Mouse (Mus musculus) colon, adult 2 months (tissue): ENCODE data around the gene Pprc1. TPM values are rescaled to one million over a fixed set of nuclear protein-coding genes. Genes with fewer than 3 reads are reported as not detected.

Experiments used
- polyA plus RNA-seq: library from polyadenylated mRNA; depleted of rRNA; stranded (reverse); fragments of >200 nt; gene quantifications from 2 replicates; pipeline ENCODE4 v1.2.3, GENCODE M21; 2012; rRNA removed

Pprc1 gene
- polyA plus RNA-seq, result 15.7 and 19.2 TPM in 2 replicates

DNA sequence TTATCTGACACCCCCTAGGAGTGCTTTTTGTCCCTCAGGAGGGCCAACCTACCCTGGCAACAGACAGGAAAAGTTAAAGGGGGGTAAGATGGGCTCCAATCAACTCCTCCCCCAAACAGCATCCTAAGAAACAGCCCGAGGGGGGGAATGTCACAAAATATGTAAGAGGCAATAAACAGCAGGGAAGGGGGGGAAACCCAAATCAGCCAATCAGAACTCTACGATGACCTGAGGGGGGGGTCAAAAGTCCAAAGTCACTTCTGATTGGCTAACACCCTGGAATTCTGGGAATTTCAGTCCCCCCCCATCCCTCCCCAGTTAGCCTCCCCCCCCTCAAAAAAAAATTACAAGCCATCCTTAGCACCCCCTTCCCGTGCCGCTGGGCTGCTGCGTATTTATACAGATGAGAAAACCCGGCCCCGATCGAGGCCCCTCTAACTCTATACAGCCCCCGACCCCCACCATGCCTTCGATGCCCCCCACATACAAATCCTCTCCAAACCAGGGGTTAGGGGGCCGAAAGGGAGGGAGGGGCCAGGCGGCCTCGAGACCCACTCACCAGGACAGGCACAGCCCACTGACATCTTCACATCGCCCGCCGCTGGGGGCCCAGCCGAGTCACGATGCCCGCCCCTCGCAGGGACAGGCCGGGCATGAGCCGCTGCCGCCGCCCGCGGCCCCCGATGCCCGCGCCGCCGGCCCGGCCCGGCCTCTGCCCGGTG is at the start of gene Pprc1:
Gene Pprc1 (plus strand): TSS at position 616 of the 722 bp plus-strand sequence.

DNA sequence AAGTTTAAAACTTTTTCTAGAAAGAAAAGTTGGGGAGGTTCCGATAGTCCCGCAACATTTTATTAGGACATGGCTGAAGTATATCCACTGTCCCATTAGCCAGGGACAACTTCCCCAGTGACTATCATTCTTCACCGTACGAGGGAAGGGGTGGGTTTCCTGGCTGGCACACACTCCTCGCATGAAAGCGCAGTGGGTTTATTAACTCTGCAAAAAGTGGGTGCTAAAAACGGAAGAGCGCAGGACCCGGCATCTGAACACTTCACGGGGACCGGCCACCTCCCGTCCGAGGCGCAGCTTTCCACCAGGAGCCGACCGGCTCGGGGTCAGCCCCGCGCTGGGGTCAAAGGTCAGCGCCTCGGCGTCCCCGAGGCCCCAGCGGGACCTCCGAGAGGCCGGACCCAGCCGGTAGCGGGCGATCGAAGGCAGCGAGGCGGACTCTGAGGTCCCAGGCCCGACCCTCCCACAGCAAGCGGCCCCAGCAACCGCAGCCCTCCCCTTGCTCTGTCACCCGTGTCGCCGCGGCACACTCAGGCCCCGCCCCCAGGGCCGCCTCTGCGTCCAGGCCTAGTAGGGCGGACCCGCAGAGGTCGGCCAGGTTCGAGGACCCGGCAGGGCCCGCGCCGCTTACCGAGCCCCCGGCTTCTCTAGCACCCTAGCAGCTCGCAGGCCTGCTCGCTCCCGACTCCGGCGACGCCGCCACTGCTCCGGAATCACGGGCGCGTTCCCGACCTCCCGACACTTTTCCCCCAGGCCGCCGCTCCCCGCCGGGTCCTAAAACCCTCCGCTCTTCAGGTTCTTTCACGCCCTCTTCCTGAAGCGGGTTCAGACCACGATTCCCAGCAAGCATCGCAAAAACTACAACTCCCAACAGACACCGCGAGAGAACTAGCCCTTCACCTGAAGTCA is 46.6 kb upstream of the Pprc1 start, which contains the start of gene Armh3:
Gene Armh3 (minus strand): TSS at position 704 of the 909 bp plus-strand sequence.

DNA sequence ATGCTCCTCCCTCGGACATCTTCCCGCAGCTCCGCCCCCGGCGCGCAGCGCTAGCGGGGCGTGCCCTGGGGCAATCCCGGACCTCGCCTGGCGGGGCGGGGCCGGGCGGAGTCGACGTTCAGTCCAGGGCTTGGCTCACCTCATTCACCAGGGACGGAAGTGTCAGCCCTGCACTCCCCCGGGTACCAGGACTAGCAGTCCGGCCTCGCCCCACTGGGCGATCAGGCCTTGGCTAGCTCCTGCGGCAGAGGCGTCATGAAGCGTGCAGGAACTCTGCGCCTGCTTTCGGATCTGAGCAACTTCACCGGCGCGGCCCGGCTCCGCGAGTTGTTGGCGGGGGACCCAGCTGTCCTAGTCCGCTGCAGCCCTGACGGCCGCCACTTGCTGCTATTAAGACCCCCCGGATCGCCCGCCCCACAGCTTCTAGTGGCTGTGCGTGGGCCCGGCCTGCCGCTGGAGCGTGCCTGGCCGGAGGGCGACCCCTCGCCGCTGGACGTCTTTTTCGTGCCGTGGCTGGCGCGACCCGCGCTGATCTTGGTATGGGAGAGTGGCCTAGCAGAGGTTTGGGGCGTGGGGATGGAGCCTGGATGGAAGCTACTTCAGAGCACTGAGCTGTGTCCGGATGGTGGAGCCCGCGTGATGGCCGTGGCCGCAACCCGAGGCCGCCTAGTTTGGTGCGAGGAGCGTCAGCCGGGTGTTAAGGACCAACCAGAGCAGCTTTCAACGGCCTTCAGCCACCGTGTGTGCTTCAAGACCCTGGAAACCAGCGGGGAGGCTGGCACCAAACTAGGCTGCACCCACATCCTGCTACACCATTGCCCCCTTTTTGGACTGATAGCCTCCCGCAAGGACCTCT is 41.1 kb upstream of the Pprc1 start, which contains the start of gene Hps6:
Gene Hps6 (plus strand): TSS at position 138 of the 856 bp plus-strand sequence.

DNA sequence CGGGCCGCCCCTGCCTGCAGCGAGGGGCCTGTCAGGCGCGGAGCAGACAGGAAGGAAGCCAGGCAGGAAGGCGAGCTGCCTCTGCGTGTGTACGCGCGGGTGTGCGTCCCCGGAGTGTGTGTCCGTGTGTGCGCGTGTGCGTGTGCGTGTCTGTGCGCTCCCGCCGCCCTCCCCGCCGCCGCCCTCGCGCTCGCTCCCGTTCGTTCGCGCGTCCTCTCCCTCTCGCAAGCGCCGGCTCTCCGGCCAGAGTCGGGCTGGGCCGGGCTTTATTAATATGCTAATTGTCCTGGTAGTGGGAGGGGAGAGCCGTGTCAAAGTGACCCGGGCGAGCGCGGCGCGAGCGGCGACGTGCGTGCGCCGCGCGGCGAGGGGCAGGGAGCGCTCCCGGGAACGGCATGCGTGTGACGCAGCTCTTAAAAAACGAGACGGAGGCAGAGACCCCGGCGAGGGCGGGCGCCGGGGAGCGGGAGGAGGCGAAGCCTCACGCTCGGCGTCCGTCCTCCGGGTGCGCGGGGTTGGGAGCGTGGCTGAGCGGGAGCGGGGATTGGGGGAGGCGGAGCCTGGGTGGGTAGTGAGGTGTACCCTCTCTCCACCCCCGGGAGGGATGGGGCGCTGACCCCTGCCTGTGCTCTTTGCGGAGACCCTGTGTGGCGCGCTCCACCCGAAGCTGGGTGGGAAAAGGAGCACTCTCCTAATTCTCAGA is 458 bp downstream of the Pprc1 start, which contains the start of gene Ldb1:
Gene Ldb1 (minus strand): TSS at position 222 of the 703 bp plus-strand sequence.

DNA sequence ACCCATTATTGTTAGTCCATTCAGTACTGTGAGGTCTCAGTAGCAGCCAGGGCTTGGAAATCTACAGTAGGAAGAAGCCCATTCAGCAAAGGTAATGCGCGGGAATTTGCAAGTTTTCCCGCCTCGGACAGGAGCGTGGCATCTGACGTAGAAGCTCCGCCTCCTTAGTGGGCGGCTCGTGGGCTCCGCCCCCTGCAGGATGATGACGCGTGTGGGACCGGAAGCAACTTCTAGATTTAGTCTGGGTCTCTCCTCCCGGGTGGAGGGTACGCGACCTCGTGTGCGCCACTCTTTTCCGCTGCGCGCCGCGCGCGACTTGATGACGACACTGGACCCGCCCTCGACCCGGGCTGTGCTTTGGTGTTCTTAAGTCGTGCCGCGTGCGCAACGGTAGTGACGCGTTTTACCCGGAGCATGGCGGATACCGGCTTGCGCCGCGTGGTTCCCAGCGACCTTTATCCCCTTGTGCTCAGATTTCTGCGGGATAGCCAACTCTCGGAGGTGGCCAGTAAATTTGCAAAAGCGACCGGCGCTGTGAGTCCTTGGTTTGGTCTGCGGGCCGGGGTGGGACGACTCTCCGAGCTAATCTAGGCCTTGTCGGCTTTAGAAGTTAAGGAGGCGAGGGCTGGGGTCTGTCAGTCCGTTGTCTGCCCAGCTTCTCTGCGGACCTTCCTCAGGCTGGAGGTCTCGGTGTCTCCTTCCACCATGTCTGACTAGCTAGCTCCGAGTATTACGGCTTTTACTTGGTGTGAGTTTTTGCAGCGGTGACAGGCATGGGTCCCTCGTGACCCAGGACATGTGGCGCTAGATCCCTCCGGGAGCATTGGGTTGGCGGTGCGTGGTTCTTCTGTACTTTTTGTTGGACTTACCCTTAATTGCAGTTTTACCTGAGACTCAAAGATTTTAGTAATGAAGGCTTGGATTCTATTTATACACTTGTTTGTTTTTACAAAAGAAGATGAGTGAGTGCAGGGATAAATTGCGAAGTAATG is 31.2 kb downstream of the Pprc1 start, which contains the start of gene Nolc1:
Gene Nolc1 (plus strand): TSS at position 248 of the 992 bp plus-strand sequence.

Other genes with a start within 250 kb of the Pprc1 start
- 1.2 and 2.5 TPM in 2 replicates for gene Kcnip2, start 228.8 kb upstream of the Pprc1 start, polyA plus RNA-seq
- 6.9 and 7.5 TPM in 2 replicates for gene Armh3, start 46.4 kb upstream of the Pprc1 start, polyA plus RNA-seq
- gene Hps6, start 41.4 kb upstream of the Pprc1 start, polyA plus RNA-seq, result 7.4 and 8.1 TPM in 2 replicates
- 122 and 128 TPM in 2 replicates for gene Ldb1, start 328 bp downstream of the Pprc1 start, polyA plus RNA-seq
- gene Nolc1, start 31.0 kb downstream of the Pprc1 start, polyA plus RNA-seq, result 7.2 and 10.3 TPM in 2 replicates
- gene Elovl3, start 87.0 kb downstream of the Pprc1 start, polyA plus RNA-seq, result not detected in 2 replicates
- not detected in 2 replicates for gene Pitx3, start 103.4 kb downstream of the Pprc1 start, polyA plus RNA-seq
- 123 and 135 TPM in 2 replicates for gene Gbf1, start 107.6 kb downstream of the Pprc1 start, polyA plus RNA-seq